Mouse (Mus musculus): Measurements from ENCODE around the gene Ilvbl. TPM values are rescaled to one million over a fixed set of nuclear protein-coding genes. Genes with fewer than 3 reads are reported as not detected.
"Not testable (repeated sequence)": the region's sequence is repeated elsewhere in the genome, so short reads cannot be mapped to it uniquely, and the experiment has no call there.

The Ilvbl gene
- total RNA-seq (2014; fragmentation: Nextera tagmentation) (64.4 and 85.5 TPM in 2 replicates), total RNA-seq (2017) (10.2 and 38.3 TPM in 2 replicates)

- peak; percentile 83 for ATAC-seq (replicated peaks; ENCODE audit: low FRiP score, low TSS enrichment, poor library complexity, severe bottlenecking)
Observed at GRCm38 (mm10) chr10:78574250-78575104, at the start of gene Ilvbl. Ilvbl (plus strand) TSS chr10:78574346.

- ATAC-seq (replicated peaks; ENCODE audit: low FRiP score, low TSS enrichment, poor library complexity, severe bottlenecking), result not testable (repeated sequence)
Observed at GRCm38 (mm10) chr10:78525071-78525470, 49.1 kb upstream of the Ilvbl start.

GRCm38 (mm10) chr10:78525511-78525910 is 48.6 kb upstream of the Ilvbl start:
- no peak for ATAC-seq (replicated peaks; ENCODE audit: low FRiP score, low TSS enrichment, poor library complexity, severe bottlenecking)

GRCm38 (mm10) chr10:78540943-78541342 is 33.2 kb upstream of the Ilvbl start:
- 0 out of 2 replicates have a peak, but pooled peaks have one; percentile 41 for ATAC-seq (replicated peaks; ENCODE audit: low FRiP score, low TSS enrichment, poor library complexity, severe bottlenecking)

- no peak for ATAC-seq (replicated peaks; ENCODE audit: low FRiP score, low TSS enrichment, poor library complexity, severe bottlenecking)
Observed at GRCm38 (mm10) chr10:78565070-78565469, 9.1 kb upstream of the Ilvbl start.

GRCm38 (mm10) chr10:78569191-78569590 is 5.0 kb upstream of the Ilvbl start:
- no peak for ATAC-seq (replicated peaks; ENCODE audit: low FRiP score, low TSS enrichment, poor library complexity, severe bottlenecking)

GRCm38 (mm10) chr10:78569686-78570085 is 4.5 kb upstream of the Ilvbl start:
- no peak for ATAC-seq (replicated peaks; ENCODE audit: low FRiP score, low TSS enrichment, poor library complexity, severe bottlenecking)

- no peak for ATAC-seq (replicated peaks; ENCODE audit: low FRiP score, low TSS enrichment, poor library complexity, severe bottlenecking)
Observed at GRCm38 (mm10) chr10:78570416-78570815, 3.7 kb upstream of the Ilvbl start.

- no peak for ATAC-seq (replicated peaks; ENCODE audit: low FRiP score, low TSS enrichment, poor library complexity, severe bottlenecking)
Observed at GRCm38 (mm10) chr10:78570897-78571296, 3.2 kb upstream of the Ilvbl start.

- no peak for ATAC-seq (replicated peaks; ENCODE audit: low FRiP score, low TSS enrichment, poor library complexity, severe bottlenecking)
Observed at GRCm38 (mm10) chr10:78573226-78573625, 920 bp upstream of the Ilvbl start.

- ATAC-seq (replicated peaks; ENCODE audit: low FRiP score, low TSS enrichment, poor library complexity, severe bottlenecking), result peak; percentile 2
Observed at GRCm38 (mm10) chr10:78575105-78575632, 1.0 kb downstream of the Ilvbl start.

- peak; percentile 31 for ATAC-seq (replicated peaks; ENCODE audit: low FRiP score, low TSS enrichment, poor library complexity, severe bottlenecking)
Observed at GRCm38 (mm10) chr10:78575690-78576089, 1.5 kb downstream of the Ilvbl start.

- no peak for ATAC-seq (replicated peaks; ENCODE audit: low FRiP score, low TSS enrichment, poor library complexity, severe bottlenecking)
Observed at GRCm38 (mm10) chr10:78576435-78577184, 2.5 kb downstream of the Ilvbl start.

GRCm38 (mm10) chr10:78578204-78578603 is 4.1 kb downstream of the Ilvbl start:
- ATAC-seq (replicated peaks; ENCODE audit: low FRiP score, low TSS enrichment, poor library complexity, severe bottlenecking), result no peak

- no peak for ATAC-seq (replicated peaks; ENCODE audit: low FRiP score, low TSS enrichment, poor library complexity, severe bottlenecking)
Observed at GRCm38 (mm10) chr10:78581121-78581520, 7.0 kb downstream of the Ilvbl start.

- ATAC-seq (replicated peaks; ENCODE audit: low FRiP score, low TSS enrichment, poor library complexity, severe bottlenecking), result no peak
Observed at GRCm38 (mm10) chr10:78583347-78583746, 9.2 kb downstream of the Ilvbl start.

GRCm38 (mm10) chr10:78583939-78584338 is 9.8 kb downstream of the Ilvbl start:
- no peak for ATAC-seq (replicated peaks; ENCODE audit: low FRiP score, low TSS enrichment, poor library complexity, severe bottlenecking)

GRCm38 (mm10) chr10:78584996-78585395 is 10.8 kb downstream of the Ilvbl start:
- no peak for ATAC-seq (replicated peaks; ENCODE audit: low FRiP score, low TSS enrichment, poor library complexity, severe bottlenecking)

GRCm38 (mm10) chr10:78585606-78586005 is 11.5 kb downstream of the Ilvbl start:
- ATAC-seq (replicated peaks; ENCODE audit: low FRiP score, low TSS enrichment, poor library complexity, severe bottlenecking), result no peak

GRCm38 (mm10) chr10:78586026-78586425 is 11.9 kb downstream of the Ilvbl start:
- no peak for ATAC-seq (replicated peaks; ENCODE audit: low FRiP score, low TSS enrichment, poor library complexity, severe bottlenecking)
